Mouse (Mus musculus) forebrain, embryonic 11.5 days (tissue): ENCODE measurements around the gene Pheta2. TPM values are rescaled to one million over a fixed set of nuclear protein-coding genes. Genes with fewer than 3 reads are reported as not detected.

Experiments
- ATAC-seq: fragments of 200-750 bp; cut with Nextera tagmentation; replicated peaks from 2 replicates; pipeline ENCODE4 v1.8.0; 2017; ENCODE audit warnings: moderate TSS enrichment; ENCODE audit not compliant: low FRiP score
- DNase-seq: peaks from one replicate; pipeline ENCODE4 v3.0.0-alpha.2; 2017; ENCODE audit warnings: low spot score
- H3K27ac ChIP-seq: fragments of 300-500 bp; sonication (generic); 2 replicates; pipeline ENCODE4 v1.5.1; 2014; ENCODE audit warnings: low read depth, low read length
- H3K27me3 ChIP-seq: fragments of 300-500 bp; sonication (generic); 2 replicates; pipeline ENCODE4 v1.6.1; 2014; ENCODE audit warnings: mild to moderate bottlenecking, low read length, mixed read lengths; ENCODE audit not compliant: control insufficient read depth, insufficient read depth
- H3K36me3 ChIP-seq: fragments of 300-500 bp; sonication (generic); 2 replicates; pipeline ENCODE4 v1.6.1; 2014; ENCODE audit warnings: mild to moderate bottlenecking, low read length, moderate library complexity, mixed read lengths; ENCODE audit not compliant: control insufficient read depth, insufficient read depth
- H3K4me1 ChIP-seq: fragments of 300-500 bp; sonication (generic); replicated peaks from 2 replicates; pipeline ENCODE4 v1.6.1; 2014; ENCODE audit warnings: low read length, mixed read lengths; ENCODE audit not compliant: control insufficient read depth, insufficient read depth
- H3K4me2 ChIP-seq: fragments of 300-500 bp; sonication (generic); 2 replicates; pipeline ENCODE4 v1.6.1; 2014; ENCODE audit warnings: low read depth, mild to moderate bottlenecking, low read length, moderate library complexity, mixed read lengths; ENCODE audit not compliant: severe bottlenecking
- H3K4me3 ChIP-seq: fragments of 300-500 bp; sonication (generic); 2 replicates; pipeline ENCODE4 v1.5.1; 2014; ENCODE audit warnings: low read depth, low read length
- H3K9ac ChIP-seq: fragments of 300-500 bp; sonication (generic); 2 replicates; pipeline ENCODE4 v1.6.1; 2014; ENCODE audit warnings: low read length
- H3K9me3 ChIP-seq: fragments of 300-500 bp; sonication (generic); 2 replicates; pipeline ENCODE4 v1.6.1; 2016; ENCODE audit warnings: low read length, mixed read lengths; ENCODE audit not compliant: control insufficient read depth
- WGBS: fragments of 180-500 bp; shearing (Covaris S2); extraction: QIAGEN DNeasy Blood & Tissue Kit; methylation state at CpG from one replicate; pipeline ENCODE4 v1.1.7; 2014; 5-methylcytosine and 5-hydroxymethylcytosine counted together
- polyA plus RNA-seq: library from polyadenylated mRNA; unstranded; fragments of >200 nt; fragmentation: Nextera tagmentation; extraction: Ambion mirVana; gene quantifications from 2 replicates; pipeline ENCODE4 v1.2.1, GENCODE M21; 2014

Gene Pheta2
- polyA plus RNA-seq, 1 experiment from 2014 or later, result 5.0 TPM

GRCm38 (mm10) chr15:82317839-82318238, 20.9 kb upstream of the Pheta2 start:
- Histone ChIP-seq H3K4me2 (no peak overlapping the region), H3K9ac (no peak overlapping the region), H3K9me3 (no peaks in the 10 kb centered on the region), H3K27ac (no peak overlapping the region), H3K27me3 (no peaks in the 10 kb centered on the region), H3K4me3 (no peak overlapping the region), H3K4me1 (no peaks in the 10 kb centered on the region), H3K36me3 (no peaks in the 10 kb centered on the region)
- DNase-seq (no peak), ATAC-seq (no peak)
- WGBS, result 88% methylated on average over 6 of the region's 6 CpGs

GRCm38 (mm10) chr15:82319613-82320012, 19.1 kb upstream of the Pheta2 start:
- 91% methylated on average over 1 of the region's 1 CpGs for WGBS
- Histone ChIP-seq H3K27me3 (no peaks in the 10 kb centered on the region), H3K27ac (no peak overlapping the region), H3K4me3 (no peak overlapping the region), H3K36me3 (no peaks in the 10 kb centered on the region), H3K9me3 (no peaks in the 10 kb centered on the region), H3K9ac (no peak overlapping the region), H3K4me2 (no peak overlapping the region), H3K4me1 (no peaks in the 10 kb centered on the region)
- DNase-seq, result no peak
- ATAC-seq, result no peak

- DNase-seq (no peak), ATAC-seq (no peak)
- Histone ChIP-seq H3K4me1 (no peaks in the 10 kb centered on the region), H3K9me3 (no peaks in the 10 kb centered on the region), H3K4me3 (no peak overlapping the region), H3K36me3 (no peaks in the 10 kb centered on the region), H3K27ac (no peak overlapping the region), H3K27me3 (no peaks in the 10 kb centered on the region), H3K4me2 (no peak overlapping the region), H3K9ac (no peak overlapping the region)
- WGBS, result 78% methylated on average over 8 of the region's 8 CpGs
Observed at GRCm38 (mm10) chr15:82322195-82322594, 16.5 kb upstream of the Pheta2 start.

GRCm38 (mm10) chr15:82325382-82325781, 13.4 kb upstream of the Pheta2 start:
- ATAC-seq (no peak), DNase-seq (no peak)
- Histone ChIP-seq H3K27me3 (no peaks in the 10 kb centered on the region), H3K4me2 (no peak overlapping the region), H3K27ac (no peak overlapping the region), H3K9me3 (no peaks in the 10 kb centered on the region), H3K9ac (no peak overlapping the region), H3K36me3 (no peaks in the 10 kb centered on the region; the same call in 1 of the 2 replicates), H3K4me3 (no peak overlapping the region), H3K4me1 (no peaks in the 10 kb centered on the region)
- 87% methylated on average over 2 of the region's 2 CpGs for WGBS

- no peak for DNase-seq
- Histone ChIP-seq H3K4me3 (no peak overlapping the region), H3K9me3 (no peaks in the 10 kb centered on the region), H3K27me3 (peaks cover 4% of the 10 kb centered on the region; the same call in 1 of the 2 replicates), H3K4me1 (peaks cover 7% of the 10 kb centered on the region; the same call in 1 of the 2 replicates), H3K27ac (no peak overlapping the region), H3K9ac (no peak overlapping the region), H3K4me2 (no peak overlapping the region), H3K36me3 (no peaks in the 10 kb centered on the region)
- WGBS, result 96% methylated on average over 4 of the region's 4 CpGs
- no peak for ATAC-seq
Observed at GRCm38 (mm10) chr15:82335194-82335593, 3.5 kb upstream of the Pheta2 start.

GRCm38 (mm10) chr15:82336629-82337028, 2.1 kb upstream of the Pheta2 start:
- H3K27ac ChIP-seq, result no peak overlapping the region
- no peak overlapping the region for H3K4me3 ChIP-seq
- H3K36me3 ChIP-seq, result no peaks in the 10 kb centered on the region
- no peaks in the 10 kb centered on the region for H3K9me3 ChIP-seq
- peaks cover 11% of the 10 kb centered on the region; the same call in 1 of the 2 replicates for H3K4me1 ChIP-seq
- no peak for DNase-seq
- H3K9ac ChIP-seq, result no peak overlapping the region
- peaks cover 9% of the 10 kb centered on the region; the same call in 1 of the 2 replicates for H3K27me3 ChIP-seq
- no peak for ATAC-seq
- WGBS, result 77% methylated on average over 12 of the region's 12 CpGs
- no peak overlapping the region for H3K4me2 ChIP-seq

GRCm38 (mm10) chr15:82337875-82338274, 867 bp upstream of the Pheta2 start:
- Histone ChIP-seq H3K27ac (no peak overlapping the region), H3K36me3 (no peaks in the 10 kb centered on the region), H3K9ac (peak overlapping the region; percentile 55), H3K9me3 (no peaks in the 10 kb centered on the region), H3K4me2 (peak overlapping the region; percentile 71), H3K27me3 (peaks cover 9% of the 10 kb centered on the region; the same call in 1 of the 2 replicates), H3K4me3 (peak overlapping the region; percentile 44), H3K4me1 (peaks cover 11% of the 10 kb centered on the region; the same call in 1 of the 2 replicates)
- ATAC-seq, result no peak
- WGBS, result 52% methylated on average over 4 of the region's 4 CpGs
- DNase-seq, result no peak

GRCm38 (mm10) chr15:82339150-82339549, 408 bp downstream of the Pheta2 start:
- peaks cover 9% of the 10 kb centered on the region; the same call in 1 of the 2 replicates for H3K27me3 ChIP-seq
- H3K4me1 ChIP-seq, result peaks cover 11% of the 10 kb centered on the region; the same call in 1 of the 2 replicates
- no peaks in the 10 kb centered on the region for H3K9me3 ChIP-seq
- no peak overlapping the region for H3K27ac ChIP-seq
- no peak for ATAC-seq
- no peaks in the 10 kb centered on the region for H3K36me3 ChIP-seq
- peak overlapping the region; percentile 44 for H3K4me3 ChIP-seq
- WGBS, result 58% methylated on average over 10 of the region's 10 CpGs
- H3K4me2 ChIP-seq, result peak overlapping the region; percentile 71
- peak overlapping the region; percentile 55; the same call in 1 of the 2 replicates for H3K9ac ChIP-seq
- DNase-seq, result no peak

- Histone ChIP-seq H3K4me2 (no peak overlapping the region), H3K4me1 (peaks cover 11% of the 10 kb centered on the region; the same call in 1 of the 2 replicates), H3K27ac (no peak overlapping the region), H3K9me3 (no peaks in the 10 kb centered on the region), H3K4me3 (no peak overlapping the region), H3K27me3 (peaks cover 9% of the 10 kb centered on the region; the same call in 1 of the 2 replicates), H3K9ac (no peak overlapping the region), H3K36me3 (no peaks in the 10 kb centered on the region)
- 77% methylated on average over 8 of the region's 8 CpGs for WGBS
- ATAC-seq (no peak), DNase-seq (no peak)
Observed at GRCm38 (mm10) chr15:82339634-82340254, 1.0 kb downstream of the Pheta2 start.
